Mouse (Mus musculus): Measurements from ENCODE around the gene Lrwd1.
"Not testable (repeated sequence)": the region's sequence is repeated elsewhere in the genome, so short reads cannot be mapped to it uniquely, and the experiment has no call there.

Gene Lrwd1

GRCm38 (mm10) chr5:136146936-136147335, 11.1 kb upstream of the Lrwd1 start:
- no peak for DNase-seq

- DNase-seq, result no peak
Measured at GRCm38 (mm10) chr5:136144606-136145430, 8.9 kb upstream of the Lrwd1 start.

GRCm38 (mm10) chr5:136143161-136143755, 7.4 kb upstream of the Lrwd1 start:
- DNase-seq, result no peak

- no peak for DNase-seq
Measured at GRCm38 (mm10) chr5:136142746-136143145, 6.9 kb upstream of the Lrwd1 start.

GRCm38 (mm10) chr5:136140057-136140482, 4.2 kb upstream of the Lrwd1 start:
- DNase-seq, result peak; percentile 47

GRCm38 (mm10) chr5:136139393-136139792, 3.5 kb upstream of the Lrwd1 start:
- DNase-seq, result no peak

- DNase-seq, result no peak
Measured at GRCm38 (mm10) chr5:136137658-136138274, 1.9 kb upstream of the Lrwd1 start.

GRCm38 (mm10) chr5:136136292-136136990, 567 bp upstream of the Lrwd1 start:
- DNase-seq, result no peak

- no peak for DNase-seq
Measured at GRCm38 (mm10) chr5:136122165-136122564, 13.7 kb downstream of the Lrwd1 start.

GRCm38 (mm10) chr5:136116784-136117112, 19.1 kb downstream of the Lrwd1 start:
- no peak for DNase-seq

GRCm38 (mm10) chr5:136115891-136116783, 19.7 kb downstream of the Lrwd1 start, which contains the start of gene Polr2j:
Gene Polr2j (plus strand): TSS chr5:136116631.
- DNase-seq, result peak; percentile 95

GRCm38 (mm10) chr5:136113546-136113945, 22.3 kb downstream of the Lrwd1 start:
- not testable (repeated sequence) for DNase-seq

GRCm38 (mm10) chr5:136109042-136109441, 26.8 kb downstream of the Lrwd1 start:
- no peak for DNase-seq

GRCm38 (mm10) chr5:136108486-136108885, 27.4 kb downstream of the Lrwd1 start:
- DNase-seq, result no peak

- DNase-seq, result no peak
Measured at GRCm38 (mm10) chr5:136104511-136104910, 31.4 kb downstream of the Lrwd1 start.

- peak; percentile 59 for DNase-seq
Measured at GRCm38 (mm10) chr5:136102099-136102820, 33.6 kb downstream of the Lrwd1 start.

GRCm38 (mm10) chr5:136098536-136098935, 37.3 kb downstream of the Lrwd1 start:
- no peak for DNase-seq

GRCm38 (mm10) chr5:136095089-136095488, 40.8 kb downstream of the Lrwd1 start:
- DNase-seq, result no peak

GRCm38 (mm10) chr5:136094249-136095010, 41.4 kb downstream of the Lrwd1 start:
- DNase-seq, result no peak

- DNase-seq, result no peak
Measured at GRCm38 (mm10) chr5:136091927-136092326, 43.9 kb downstream of the Lrwd1 start.

Data from layer of hippocampus, adult 9-11 months (tissue).